Mouse (Mus musculus): ENCODE results near the gene Olfr457. TPM values are rescaled to one million over a fixed set of nuclear protein-coding genes. Genes with fewer than 3 reads are reported as not detected.

The Olfr457 gene
- polyA plus RNA-seq, 1 experiment from 2014 or later = not detected

Other genes with a start within 250 kb of the Olfr457 start
- 11.6 and 12.1 TPM in 2 replicates for gene Gstk1, start 230.4 kb downstream of the Olfr457 start, polyA plus RNA-seq (2014; fragmentation: Nextera tagmentation; extraction: Ambion mirVana)
- not detected in 2 replicates for gene Tmem139, start 214.4 kb downstream of the Olfr457 start, polyA plus RNA-seq (2014; fragmentation: Nextera tagmentation; extraction: Ambion mirVana)
- gene Casp2, start 211.3 kb downstream of the Olfr457 start, polyA plus RNA-seq (2014; fragmentation: Nextera tagmentation; extraction: Ambion mirVana) = 32.7 and 36.4 TPM in 2 replicates
- 0.94 and 1.9 TPM in 2 replicates for gene Clcn1, start 189.7 kb downstream of the Olfr457 start, polyA plus RNA-seq (2014; fragmentation: Nextera tagmentation; extraction: Ambion mirVana)
- gene Fam131b, start 151.7 kb downstream of the Olfr457 start, polyA plus RNA-seq (2014; fragmentation: Nextera tagmentation; extraction: Ambion mirVana) = 7.2 and 7.9 TPM in 2 replicates
- 56.6 and 60.3 TPM in 2 replicates for gene Zyx, start 126.7 kb downstream of the Olfr457 start, polyA plus RNA-seq (2014; fragmentation: Nextera tagmentation; extraction: Ambion mirVana)
- gene Epha1, start 103.1 kb downstream of the Olfr457 start, polyA plus RNA-seq (2014; fragmentation: Nextera tagmentation; extraction: Ambion mirVana) = 0.16 and 0.24 TPM in 2 replicates
- not detected in 2 replicates for gene Tas2r143, start 76.1 kb downstream of the Olfr457 start, polyA plus RNA-seq (2014; fragmentation: Nextera tagmentation; extraction: Ambion mirVana)
- not detected in 2 replicates for gene Tas2r135, start 70.9 kb downstream of the Olfr457 start, polyA plus RNA-seq (2014; fragmentation: Nextera tagmentation; extraction: Ambion mirVana)
- not detected in 2 replicates for gene Tas2r126, start 41.8 kb downstream of the Olfr457 start, polyA plus RNA-seq (2014; fragmentation: Nextera tagmentation; extraction: Ambion mirVana)
- not detected in 2 replicates for gene Olfr458, start 11.1 kb downstream of the Olfr457 start, polyA plus RNA-seq (2014; fragmentation: Nextera tagmentation; extraction: Ambion mirVana)
- gene Olfr456, start 10.9 kb upstream of the Olfr457 start, polyA plus RNA-seq (2014; fragmentation: Nextera tagmentation; extraction: Ambion mirVana) = not detected in 2 replicates
- 0.08 TPM in 1 of 2 replicates, not detected in the other for gene Olfr455, start 71.3 kb upstream of the Olfr457 start, polyA plus RNA-seq (2014; fragmentation: Nextera tagmentation; extraction: Ambion mirVana)
- gene Tcaf3, start 121.4 kb upstream of the Olfr457 start, polyA plus RNA-seq (2014; fragmentation: Nextera tagmentation; extraction: Ambion mirVana) = 0.05 TPM in 1 of 2 replicates, not detected in the other
- 0.86 and 1.5 TPM in 2 replicates for gene Tcaf2, start 168.9 kb upstream of the Olfr457 start, polyA plus RNA-seq (2014; fragmentation: Nextera tagmentation; extraction: Ambion mirVana)
- 212 and 229 TPM in 2 replicates for gene Tcaf1, start 233.8 kb upstream of the Olfr457 start, polyA plus RNA-seq (2014; fragmentation: Nextera tagmentation; extraction: Ambion mirVana)